Mouse (Mus musculus) mature B cell (primary cell): Measurements from ENCODE around the gene Pax5.
"Not testable (repeated sequence)": the region's sequence is repeated elsewhere in the genome, so short reads cannot be mapped to it uniquely, and the experiment has no call there.

Experiments used
- in situ Hi-C: fragments of 300-500 bp; cut with MboI; formaldehyde crosslinking; loops from 2 replicates; pipeline ENCODE4 v1.14.3; 2019

The Pax5 gene

GRCm38 (mm10) chr4:44709740-44710700 is at the start of gene Pax5:
Gene Pax5 (minus strand): TSS chr4:44710487.
- in situ Hi-C loops, result loop anchor here (10.0 kb wide), 1 partner anchor 195 kb away; no protein-coding TSS in a partner anchor

GRCm38 (mm10) chr4:44757131-44757530 is 46.8 kb upstream of the Pax5 start:
- in situ Hi-C loops, result not testable (repeated sequence)

GRCm38 (mm10) chr4:44756134-44756951 is 46.1 kb upstream of the Pax5 start:
- in situ Hi-C loops, result no loop called here

- in situ Hi-C loops, result no loop called here
These were observed 45.4 kb upstream of the Pax5 start, which contains the start of gene Zcchc7 for GRCm38 (mm10) chr4:44755553-44756133. Gene Zcchc7 (plus strand): TSS chr4:44755877.

GRCm38 (mm10) chr4:44740471-44740870 is 30.2 kb upstream of the Pax5 start:
- in situ Hi-C loops, result no loop called here

- in situ Hi-C loops, result no loop called here
These were observed 10.9 kb upstream of the Pax5 start for GRCm38 (mm10) chr4:44721237-44721636.

GRCm38 (mm10) chr4:44720046-44720445 is 9.8 kb upstream of the Pax5 start:
- in situ Hi-C loops, result no loop called here

- in situ Hi-C loops, result no loop called here
These were observed 7.4 kb upstream of the Pax5 start for GRCm38 (mm10) chr4:44717676-44718075.

GRCm38 (mm10) chr4:44716391-44716790 is 6.1 kb upstream of the Pax5 start:
- in situ Hi-C loops, result no loop called here

GRCm38 (mm10) chr4:44715621-44716160 is 5.4 kb upstream of the Pax5 start:
- in situ Hi-C loops, result no loop called here

- in situ Hi-C loops, result no loop called here
These were observed 3.9 kb upstream of the Pax5 start for GRCm38 (mm10) chr4:44714111-44714621.

- in situ Hi-C loops, result no loop called here
These were observed 3.3 kb upstream of the Pax5 start for GRCm38 (mm10) chr4:44713554-44714051.

- in situ Hi-C loops, result no loop called here
These were observed 2.7 kb upstream of the Pax5 start for GRCm38 (mm10) chr4:44712786-44713553.

- in situ Hi-C loops, result no loop called here
These were observed 1.9 kb upstream of the Pax5 start for GRCm38 (mm10) chr4:44712051-44712700.

- in situ Hi-C loops, result no loop called here
These were observed 1.0 kb upstream of the Pax5 start for GRCm38 (mm10) chr4:44711136-44711900.

GRCm38 (mm10) chr4:44710701-44711097 is 412 bp upstream of the Pax5 start:
- in situ Hi-C loops, result no loop called here

GRCm38 (mm10) chr4:44709091-44709695 is 1.1 kb downstream of the Pax5 start:
- in situ Hi-C loops, result loop anchor here (10.0 kb wide), 1 partner anchor 196 kb away; no protein-coding TSS in a partner anchor

GRCm38 (mm10) chr4:44708311-44708710 is 2.0 kb downstream of the Pax5 start:
- in situ Hi-C loops, result loop anchor here (10.0 kb wide), 1 partner anchor 196 kb away; no protein-coding TSS in a partner anchor

GRCm38 (mm10) chr4:44706865-44707264 is 3.4 kb downstream of the Pax5 start:
- in situ Hi-C loops, result loop anchor here (10.0 kb wide), 1 partner anchor 198 kb away; no protein-coding TSS in a partner anchor
